Mouse (Mus musculus) lung, adult 2 months (tissue): ENCODE data around the gene Hk2. TPM values are rescaled to one million over a fixed set of nuclear protein-coding genes. Genes with fewer than 3 reads are reported as not detected.

Source experiments
- DNase-seq: peaks from one replicate; pipeline ENCODE4 v3.0.0; 2022
- H3K4me1 ChIP-seq: fragments of 200-500 bp; 2 replicates; pipeline ENCODE4 v1.6.1; 2011; ENCODE audit warnings: low read length; ENCODE audit not compliant: control insufficient read depth, insufficient read depth
- H3K4me3 ChIP-seq: fragments of 200-500 bp; replicated peaks from 2 replicates; pipeline ENCODE3; 2011; ENCODE audit warnings: low read depth, mild to moderate bottlenecking, control low read depth, low read length; ENCODE audit errors: extremely low read depth
- CTCF ChIP-seq: fragments of 200-500 bp; IDR thresholded peaks from 2 replicates; pipeline ENCODE4 v1.5.1; 2011; ENCODE audit warnings: mild to moderate bottlenecking, low read length, control low read depth; ENCODE audit not compliant: insufficient read depth
- POLR2A ChIP-seq: fragments of 200-500 bp; IDR thresholded peaks from 2 replicates; pipeline ENCODE4 v1.6.1; 2011; ENCODE audit warnings: low read depth, mild to moderate bottlenecking, control low read depth, low read length, borderline replicate concordance; ENCODE audit errors: extremely low read depth
- WGBS: fragments of 180-500 bp; shearing (Covaris S2); methylation state at CpG from one replicate; pipeline ENCODE4 v1.1.7; 2018; 5-methylcytosine and 5-hydroxymethylcytosine counted together
- polyA plus RNA-seq: library from polyadenylated mRNA; depleted of rRNA; stranded (reverse); fragments of >200 nt; gene quantifications from 2 replicates; pipeline ENCODE4 v1.2.3, GENCODE M21; 2012; rRNA removed

Gene Hk2
- 7.5 and 15.1 TPM in 2 replicates for polyA plus RNA-seq

DNA sequence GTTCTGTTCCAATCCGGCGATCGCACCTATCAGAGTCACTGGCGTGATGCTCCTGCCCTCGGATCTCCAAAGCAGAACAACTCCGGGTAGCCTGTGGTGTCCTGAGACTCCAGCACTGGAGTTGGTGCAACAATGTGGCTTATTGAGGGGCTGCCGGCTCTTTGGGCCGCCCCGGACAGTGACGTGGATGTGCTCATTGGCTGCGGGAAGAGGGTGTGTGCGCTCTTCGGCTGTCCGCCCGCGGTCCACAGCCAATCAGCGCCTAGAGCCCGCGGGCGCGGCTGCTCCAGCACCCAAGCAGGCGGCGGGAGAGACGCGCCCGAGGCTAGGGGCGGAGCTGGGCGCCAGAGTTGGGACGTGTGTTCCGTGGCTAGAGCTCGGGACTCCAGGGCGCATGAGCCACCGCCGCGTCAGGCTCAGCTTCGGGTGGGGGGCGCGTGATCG, at the start of gene Hk2:
Hk2 (minus strand) TSS at position 134 of the 444 bp plus-strand sequence.
- peak; percentile 77 for DNase-seq
- WGBS, result under 1% methylated on average over 39 of the region's 39 CpGs
- Histone ChIP-seq H3K4me1 (peaks cover 2% of the 10 kb centered on the region; the same call in 1 of the 2 replicates), H3K4me3 (peak within 1 kb of the TSS; percentile 72)
- TF ChIP-seq POLR2A, result peak; percentile 69; the same call in 1 of the 2 replicates
- no peak for TF ChIP-seq CTCF

DNA sequence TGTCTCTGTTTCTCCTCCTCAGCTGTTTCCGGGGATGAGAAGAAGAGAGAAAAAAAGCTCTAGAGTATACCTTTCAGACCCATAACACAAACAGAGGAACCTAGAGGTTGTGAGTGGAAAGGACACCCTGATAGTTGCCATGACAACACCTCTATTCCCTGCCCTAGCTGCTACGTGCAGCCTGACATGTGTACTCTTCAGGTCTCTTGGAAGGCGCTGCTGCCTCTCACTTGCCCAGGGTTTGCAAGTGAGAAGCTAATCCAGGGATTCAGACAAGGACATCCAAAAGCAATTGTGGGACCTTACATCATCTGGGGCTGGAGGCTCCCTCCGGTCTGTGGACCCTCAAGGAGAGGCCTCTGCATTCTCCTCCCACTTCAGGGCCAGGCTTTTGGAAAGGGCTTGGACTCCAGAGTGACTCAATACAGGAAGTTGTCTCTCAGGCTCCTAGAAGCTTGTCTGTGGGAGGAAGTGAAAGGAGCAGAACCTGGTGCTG, 47.6 kb upstream of the Hk2 start:
- Histone ChIP-seq H3K4me3 (no peak overlapping the region), H3K4me1 (no peaks in the 10 kb centered on the region)
- no peak for DNase-seq
- WGBS, result 25% methylated on average over 4 of the region's 4 CpGs
- no peak for TF ChIP-seq POLR2A
- no peak for TF ChIP-seq CTCF

DNA sequence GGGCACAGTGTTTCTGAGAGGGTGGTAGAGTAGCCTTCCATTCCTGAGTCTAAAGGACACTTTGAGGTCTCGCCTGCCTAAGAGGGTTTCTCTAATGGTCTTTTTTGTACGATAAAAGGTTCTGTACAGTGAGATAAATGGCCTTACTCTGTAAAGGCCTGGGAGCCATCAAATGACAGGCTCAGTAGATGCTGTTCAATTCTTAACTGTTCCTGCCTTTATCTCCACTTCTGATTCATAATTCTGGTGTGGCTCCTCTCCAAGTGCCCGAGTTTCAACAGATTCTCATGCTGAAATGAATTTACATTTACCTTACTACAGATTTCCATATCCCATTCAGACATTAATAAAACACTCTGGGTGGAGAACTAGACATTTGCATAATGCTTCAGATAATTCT, 46.5 kb upstream of the Hk2 start:
- H3K4me1 ChIP-seq, result no peaks in the 10 kb centered on the region
- WGBS, result 43% methylated on average over 3 of the region's 3 CpGs
- TF ChIP-seq POLR2A, result no peak
- no peak for TF ChIP-seq CTCF
- no peak overlapping the region for H3K4me3 ChIP-seq
- DNase-seq, result no peak

DNA sequence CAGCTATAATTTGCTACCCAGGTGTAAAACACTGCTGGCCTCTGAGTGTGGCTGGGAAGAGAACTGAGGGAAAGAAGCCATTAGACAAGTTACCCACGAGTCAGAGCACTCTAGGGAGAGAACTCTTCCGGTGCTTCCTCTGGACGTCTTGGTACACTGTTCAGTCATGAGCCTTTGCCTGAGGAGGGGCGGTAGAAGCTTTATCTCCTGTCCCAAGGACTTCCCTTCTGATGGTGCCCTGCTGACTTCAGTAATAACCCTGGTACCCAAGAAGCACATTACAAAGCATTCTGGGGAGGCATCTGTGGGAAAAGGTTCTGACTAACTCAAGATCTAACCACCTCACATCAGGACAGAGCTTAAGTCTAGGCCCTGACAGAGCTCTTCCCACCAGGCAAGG, 40.6 kb upstream of the Hk2 start:
- Histone ChIP-seq H3K4me3 (no peak overlapping the region), H3K4me1 (no peaks in the 10 kb centered on the region)
- 56% methylated on average over 4 of the region's 4 CpGs for WGBS
- no peak for DNase-seq
- no peak for TF ChIP-seq CTCF
- no peak for TF ChIP-seq POLR2A

DNA sequence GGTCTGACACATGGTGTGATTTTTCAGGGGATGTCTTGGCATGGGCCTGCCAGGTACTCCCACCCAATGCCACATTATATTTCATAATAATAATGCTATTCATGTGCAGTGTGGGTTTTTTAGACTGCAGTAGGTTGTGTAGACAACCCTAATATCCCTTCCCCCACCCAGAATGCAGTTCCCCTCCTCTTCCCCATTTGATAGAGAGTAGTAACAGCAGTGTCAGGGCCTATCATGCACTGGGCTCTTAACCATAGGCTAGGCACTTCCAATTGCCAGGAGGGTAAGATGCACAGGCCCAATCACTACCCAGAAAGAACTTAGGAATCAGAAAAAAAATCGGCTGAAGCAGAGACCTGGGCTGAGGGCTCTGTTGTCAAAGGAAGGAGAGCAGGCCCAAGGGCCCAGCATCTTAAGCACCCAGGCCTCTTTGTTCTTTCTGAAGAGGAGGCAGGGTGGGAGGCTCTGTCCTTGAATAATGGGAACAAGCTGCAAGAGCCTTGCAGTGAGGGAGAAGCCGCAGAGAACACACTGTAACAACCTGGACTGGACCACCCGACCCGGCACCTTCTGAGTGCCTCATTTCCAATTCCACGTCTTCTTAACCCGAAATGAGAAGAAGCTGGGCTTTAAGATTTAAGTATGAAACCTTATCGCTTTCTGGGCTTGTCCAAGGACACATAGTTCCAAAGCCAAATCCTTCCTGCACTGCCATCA, 33.9 kb upstream of the Hk2 start:
- DNase-seq, result no peak
- no peak for TF ChIP-seq CTCF
- TF ChIP-seq POLR2A, result no peak
- WGBS, result 84% methylated on average over 7 of the region's 7 CpGs
- no peak overlapping the region for H3K4me3 ChIP-seq
- 0 out of 2 replicates have a peak, but pooled peaks cover 2% of the 10 kb centered on the region for H3K4me1 ChIP-seq

DNA sequence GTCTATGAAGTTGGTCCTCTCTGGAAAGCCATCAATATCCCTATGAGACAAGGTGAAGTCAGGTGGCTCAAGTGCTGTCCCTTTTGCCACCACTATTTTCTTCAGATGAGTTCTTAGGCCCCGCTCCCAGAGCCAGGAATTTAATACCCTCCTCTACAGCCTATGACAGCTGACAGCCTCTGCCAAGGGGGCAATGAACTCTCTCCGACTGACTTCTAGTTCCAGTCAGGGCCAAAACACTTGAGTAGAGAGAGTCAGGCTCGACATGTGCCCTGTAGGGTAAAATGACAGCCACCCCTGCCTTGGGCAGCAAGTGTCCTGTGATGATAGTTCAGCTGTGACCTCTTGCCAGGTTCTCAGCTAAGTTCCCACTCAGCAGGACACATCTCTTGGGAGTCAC, 32.7 kb upstream of the Hk2 start:
- TF ChIP-seq POLR2A, result no peak
- no peak for TF ChIP-seq CTCF
- WGBS, result 57% methylated on average over 3 of the region's 3 CpGs
- Histone ChIP-seq H3K4me3 (no peak overlapping the region), H3K4me1 (0 out of 2 replicates have a peak, but pooled peaks cover 2% of the 10 kb centered on the region)
- no peak for DNase-seq

DNA sequence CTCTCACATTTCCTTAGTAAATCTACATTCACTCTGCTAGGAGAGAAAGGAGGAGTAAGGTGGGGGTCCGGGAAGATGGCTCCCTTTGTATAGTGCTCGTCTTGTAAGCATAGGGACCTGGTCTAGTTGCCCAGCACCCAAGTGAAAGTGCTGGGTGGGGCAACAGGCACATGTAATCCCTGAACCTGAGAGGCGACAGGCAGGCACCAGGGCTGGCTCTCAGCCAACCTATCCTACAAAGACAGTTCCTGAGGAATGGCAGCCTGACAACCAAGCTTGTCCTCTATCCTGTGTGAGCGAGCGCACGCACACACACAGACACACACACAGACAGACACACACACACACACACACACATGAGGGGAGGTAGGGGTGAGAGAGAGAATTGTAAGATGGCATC, 32.2 kb upstream of the Hk2 start:
- 60% methylated on average over 6 of the region's 6 CpGs for WGBS
- Histone ChIP-seq H3K4me1 (0 out of 2 replicates have a peak, but pooled peaks cover 2% of the 10 kb centered on the region), H3K4me3 (no peak overlapping the region)
- DNase-seq, result no peak
- TF ChIP-seq CTCF, result no peak
- TF ChIP-seq POLR2A, result no peak

DNA sequence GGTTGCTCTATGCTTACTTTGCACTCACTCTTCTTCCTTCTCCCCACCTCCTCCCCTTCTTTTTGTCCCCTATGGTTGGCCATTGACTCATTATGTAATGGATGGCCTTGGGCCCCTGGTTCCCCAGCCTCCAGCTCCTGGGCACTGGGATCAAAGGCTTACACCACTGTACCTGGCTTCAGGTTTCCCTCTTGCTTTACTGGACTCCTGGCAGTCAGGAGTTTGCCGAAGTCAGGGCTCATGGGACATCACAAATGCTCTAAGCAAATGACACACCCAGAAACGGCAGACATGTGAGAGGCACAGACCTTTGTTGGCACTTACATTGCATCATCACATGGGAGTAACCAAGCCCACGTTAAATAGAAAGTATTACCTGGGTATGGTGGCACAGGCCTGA, 31.6 kb upstream of the Hk2 start:
- WGBS, result 58% methylated on average over 3 of the region's 3 CpGs
- DNase-seq, result no peak
- Histone ChIP-seq H3K4me3 (no peak overlapping the region), H3K4me1 (0 out of 2 replicates have a peak, but pooled peaks cover 2% of the 10 kb centered on the region)
- TF ChIP-seq POLR2A (no peak), CTCF (no peak)

DNA sequence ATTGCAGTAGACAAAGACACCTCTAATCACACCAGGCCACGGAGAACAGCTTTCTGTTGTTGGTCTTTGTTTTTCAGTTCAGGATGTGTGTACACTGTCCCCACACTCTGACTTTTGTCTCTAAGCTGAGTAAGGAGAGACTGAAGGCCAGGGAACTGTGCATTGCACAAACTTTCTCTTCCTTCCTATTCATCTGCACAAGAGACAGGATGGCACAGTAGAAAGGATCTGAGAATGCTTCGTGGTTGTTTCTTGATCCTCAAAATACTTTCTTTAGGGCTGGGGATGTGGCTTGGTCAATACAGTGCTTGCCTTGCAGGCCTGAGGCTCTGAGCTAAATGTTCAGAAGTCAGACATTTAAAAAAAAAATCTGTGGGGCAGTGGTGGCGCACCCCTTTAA, 30.7 kb upstream of the Hk2 start:
- WGBS, result 58% methylated on average over 3 of the region's 3 CpGs
- H3K4me1 ChIP-seq, result 0 out of 2 replicates have a peak, but pooled peaks cover 2% of the 10 kb centered on the region
- TF ChIP-seq POLR2A (no peak), CTCF (no peak)
- DNase-seq, result no peak
- no peak overlapping the region for H3K4me3 ChIP-seq
